Mouse (Mus musculus): Measurements from ENCODE around the gene Trim39. TPM values are rescaled to one million over a fixed set of nuclear protein-coding genes. Genes with fewer than 3 reads are reported as not detected.

The Trim39 gene
- polyA plus RNA-seq, 1 experiment from 2014 or later = 10.2 TPM

DNA sequence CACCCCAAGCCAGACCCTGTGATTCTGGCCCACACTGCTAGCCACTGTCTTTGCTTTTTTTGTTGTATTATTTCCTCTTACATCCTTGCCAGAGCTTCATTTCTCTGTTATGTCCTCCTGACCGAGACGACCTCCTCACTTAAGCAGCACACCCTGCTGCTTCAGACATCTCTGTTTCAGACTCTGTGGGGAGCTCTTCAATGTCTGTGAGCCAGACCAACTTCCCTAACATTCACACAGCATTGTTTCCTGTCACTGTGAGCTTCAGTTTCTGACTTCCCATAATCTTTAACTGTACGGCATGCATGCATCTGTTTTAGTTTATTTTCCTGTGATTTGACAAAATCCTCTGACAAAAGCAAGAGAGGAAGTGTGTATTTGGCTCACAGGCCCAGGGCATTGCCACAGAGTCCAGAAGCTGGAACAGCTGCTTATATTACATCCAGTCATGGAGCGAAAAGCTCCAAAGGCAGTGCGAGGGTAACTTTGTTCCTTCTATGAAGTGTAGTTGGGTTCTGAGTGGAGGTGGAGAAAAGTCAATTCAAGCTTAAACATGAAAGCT lies 53.4 kb downstream of the Trim39 start:
- H3K27ac ChIP-seq (ENCODE audit: poor library complexity, severe bottlenecking) = no peak overlapping the region
- no peaks in the 10 kb centered on the region for H3K9me3 ChIP-seq (replicated peaks)
- 54% methylated on average over 5 of the region's 5 CpGs for WGBS
- H3K27me3 ChIP-seq (replicated peaks) = peaks cover 77% of the 10 kb centered on the region
- peaks cover 7% of the 10 kb centered on the region; the same call in 1 of the 2 replicates for H3K4me1 ChIP-seq (replicated peaks)
- no peak overlapping the region for H3K4me2 ChIP-seq
- H3K36me3 ChIP-seq = no peaks in the 10 kb centered on the region
- ATAC-seq (ENCODE audit: insufficient number of reproducible peaks, low FRiP score) = no peak
- H3K9ac ChIP-seq = no peak overlapping the region
- H3K4me3 ChIP-seq = no peak overlapping the region

DNA sequence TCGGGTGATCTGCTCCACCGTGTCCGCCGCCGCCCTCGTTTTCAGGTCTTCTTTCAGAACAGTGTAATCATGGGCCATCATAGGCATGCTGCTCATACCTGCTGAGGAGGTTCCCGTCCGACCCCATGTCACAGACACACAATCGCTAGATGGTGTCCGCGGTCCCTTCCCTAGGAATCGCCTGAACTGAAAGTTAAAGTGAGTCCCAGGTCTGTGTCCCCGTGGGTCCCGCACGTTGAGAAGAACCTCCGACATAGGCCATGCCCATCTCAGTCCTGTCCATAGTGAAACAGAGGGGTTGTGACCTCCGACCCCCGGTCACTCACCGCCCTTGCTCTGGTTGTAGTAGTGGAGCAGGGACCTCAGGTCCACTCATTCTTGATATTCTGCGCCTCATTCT lies 56.5 kb downstream of the Trim39 start:
- Histone ChIP-seq H3K4me2 (peak overlapping the region; percentile 53), H3K9me3 (replicated peaks) (no peaks in the 10 kb centered on the region), H3K4me1 (replicated peaks) (peaks cover 7% of the 10 kb centered on the region; the same call in 1 of the 2 replicates), H3K36me3 (no peaks in the 10 kb centered on the region), H3K27ac (ENCODE audit: poor library complexity, severe bottlenecking) (no peak overlapping the region), H3K9ac (no peak overlapping the region), H3K27me3 (replicated peaks) (peaks cover 86% of the 10 kb centered on the region), H3K4me3 (peak overlapping the region; percentile 13)
- 4% methylated on average over 20 of the region's 20 CpGs for WGBS
- ATAC-seq (ENCODE audit: insufficient number of reproducible peaks, low FRiP score) = no peak

Other genes with a start within 250 kb of the Trim39 start
- 4.7 and 5.2 TPM in 2 replicates for gene H2-T23, start 239.4 kb downstream of the Trim39 start, polyA plus RNA-seq (2016; fragmentation: Nextera tagmentation; extraction: Ambion mirVana)
- gene H2-T22, start 229.5 kb downstream of the Trim39 start, polyA plus RNA-seq (2016; fragmentation: Nextera tagmentation; extraction: Ambion mirVana) = 4.7 and 6.1 TPM in 2 replicates
- not detected in 2 replicates for gene Gm6034, start 229.3 kb downstream of the Trim39 start, polyA plus RNA-seq (2016; fragmentation: Nextera tagmentation; extraction: Ambion mirVana)
- gene Gm11127, start 213.9 kb downstream of the Trim39 start, polyA plus RNA-seq (2016; fragmentation: Nextera tagmentation; extraction: Ambion mirVana) = not detected in 2 replicates
- not detected in 2 replicates for gene Gm19684, start 150.6 kb downstream of the Trim39 start, polyA plus RNA-seq (2016; fragmentation: Nextera tagmentation; extraction: Ambion mirVana)
- gene Gm7030, start 142.8 kb downstream of the Trim39 start, polyA plus RNA-seq (2016; fragmentation: Nextera tagmentation; extraction: Ambion mirVana) = not detected in 2 replicates
- gene Gm8909, start 103.7 kb downstream of the Trim39 start, polyA plus RNA-seq (2016; fragmentation: Nextera tagmentation; extraction: Ambion mirVana) = 0.18 TPM in 1 of 2 replicates, not detected in the other
- not detected in 2 replicates for gene H2-T3, start 82.0 kb downstream of the Trim39 start, polyA plus RNA-seq (2016; fragmentation: Nextera tagmentation; extraction: Ambion mirVana)
- 84.4 and 87.9 TPM in 2 replicates for gene Rpp21, start 14.2 kb downstream of the Trim39 start, polyA plus RNA-seq (2016; fragmentation: Nextera tagmentation; extraction: Ambion mirVana)
- gene H2-M10.2, start 14.2 kb upstream of the Trim39 start, polyA plus RNA-seq (2016; fragmentation: Nextera tagmentation; extraction: Ambion mirVana) = not detected in 2 replicates
- not detected in 2 replicates for gene H2-M10.1, start 53.9 kb upstream of the Trim39 start, polyA plus RNA-seq (2016; fragmentation: Nextera tagmentation; extraction: Ambion mirVana)
- not detected in 2 replicates for gene H2-M10.3, start 96.2 kb upstream of the Trim39 start, polyA plus RNA-seq (2016; fragmentation: Nextera tagmentation; extraction: Ambion mirVana)
- gene H2-M10.4, start 190.1 kb upstream of the Trim39 start, polyA plus RNA-seq (2016; fragmentation: Nextera tagmentation; extraction: Ambion mirVana) = not detected in 2 replicates